Comparison of ENCODE assay signal across 21 mouse cellular contexts in the genomic region with DNA sequence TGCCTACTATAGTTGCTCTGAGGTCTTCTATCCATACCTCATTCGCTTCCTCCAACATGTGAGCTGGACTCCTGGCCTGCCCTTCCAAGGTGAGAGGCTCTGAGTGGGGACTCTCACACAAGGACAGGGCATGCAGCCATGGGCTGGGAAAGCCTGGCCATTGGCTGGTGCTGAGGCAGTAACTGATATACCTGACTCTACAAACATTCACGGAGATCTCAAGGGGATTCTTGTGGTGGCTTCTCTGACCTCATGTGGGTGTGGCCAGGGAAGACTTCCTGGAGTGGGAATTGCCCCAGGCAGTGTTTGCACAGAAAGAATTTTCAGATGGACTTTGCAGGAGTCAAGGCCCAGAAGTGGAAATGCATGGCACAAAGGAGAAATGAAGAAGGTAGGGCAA. TPM values are rescaled to one million over a fixed set of nuclear protein-coding genes. Genes with fewer than 3 reads are reported as not detected.
DNase-seq lines count a peak whose midpoint lies in the region; ATAC-seq lines count a peak whose summit lies in the region.
"Had no signal": no experiment of that assay in that cellular context is flagged by ENCODE, and none has a peak within 500 bp of the region (broad histone marks: within the 10 kb centered on the region; RNA-seq: fewer than 3 reads in every experiment).

No protein-coding gene starts in this region.

- no peak overlapping the region for H3K4me3 ChIP-seq in embryonic facial prominence, embryonic 10.5 days
- H3K4me3 ChIP-seq in lung, embryonic 15.5 days: no peak overlapping the region
- no peak overlapping the region for H3K4me3 ChIP-seq in kidney, embryonic 15.5 days (replicated peaks)
- no peak overlapping the region for H3K4me3 ChIP-seq in heart, embryonic 11.5 days (ENCODE audit: low read depth, low read length)
- H3K4me3 ChIP-seq: embryonic facial prominence, embryonic 12.5 days; erythroblast, embryonic 14.5 days; forebrain, embryonic 13.5 days; hindbrain, embryonic 12.5 days; layer of hippocampus, adult 2 months had no signal

- peaks cover 18% of the 10 kb centered on the region for H3K27me3 ChIP-seq in embryonic facial prominence, embryonic 10.5 days (replicated peaks; ENCODE audit: low read depth, poor library complexity, severe bottlenecking)
- H3K27me3 ChIP-seq in lung, embryonic 15.5 days: peaks cover 8% of the 10 kb centered on the region; the same call in 1 of the 2 replicates
- peaks cover 10% of the 10 kb centered on the region; the same call in 1 of the 2 replicates for H3K27me3 ChIP-seq in kidney, embryonic 15.5 days
- H3K27me3 ChIP-seq in heart, embryonic 11.5 days (ENCODE audit: control insufficient read depth, insufficient read depth, low read length): peaks cover 13% of the 10 kb centered on the region

- H3K27ac ChIP-seq in embryonic facial prominence, embryonic 10.5 days (replicated peaks): no peak overlapping the region
- H3K27ac ChIP-seq in lung, embryonic 15.5 days: 0 out of 2 replicates have a peak overlapping the region, but pooled peaks have one; percentile 16
- no peak overlapping the region for H3K27ac ChIP-seq in kidney, embryonic 15.5 days
- no peak overlapping the region for H3K27ac ChIP-seq in heart, embryonic 11.5 days (ENCODE audit: low read depth, low read length)
- H3K27ac ChIP-seq: embryonic facial prominence, embryonic 12.5 days; forebrain, embryonic 13.5 days; hindbrain, embryonic 12.5 days; kidney, postnatal 0 days; layer of hippocampus, adult 2 months had no signal

- DNase-seq in ES-CJ7 (ENCODE audit: low read depth, low spot score): peak; percentile 39
- DNase-seq in embryonic facial prominence, embryonic 10.5 days (ENCODE audit: low spot score): peak; percentile 22
- DNase-seq in lung, postnatal 4 days: peak; percentile 54 to 88
- DNase-seq in right cerebral cortex, postnatal 10 days (ENCODE audit: low spot score in 2 of 2): no peak
- DNase-seq: cerebellum, adult 18-20 months; cerebellum, postnatal 36 days; gastrocnemius, postnatal 14 days; heart, postnatal 10 days; liver, postnatal 0 days; thymus, postnatal 25 days had no signal

- peaks cover 8% of the 10 kb centered on the region for H3K4me1 ChIP-seq in embryonic facial prominence, embryonic 10.5 days
- H3K4me1 ChIP-seq in lung, embryonic 15.5 days: no peaks in the 10 kb centered on the region
- no peaks in the 10 kb centered on the region for H3K4me1 ChIP-seq in kidney, embryonic 15.5 days
- H3K4me1 ChIP-seq in heart, embryonic 11.5 days (ENCODE audit: control insufficient read depth, insufficient read depth, low read length): no peaks in the 10 kb centered on the region
- H3K4me1 ChIP-seq: forebrain, embryonic 13.5 days; hindbrain, embryonic 12.5 days had no signal

- H3K9ac ChIP-seq in lung, embryonic 15.5 days: no peak overlapping the region
- no peak overlapping the region for H3K9ac ChIP-seq in kidney, embryonic 15.5 days
- H3K9ac ChIP-seq in heart, embryonic 11.5 days (ENCODE audit: low read depth, low read length): no peak overlapping the region
- H3K9ac ChIP-seq: embryonic facial prominence, embryonic 12.5 days; forebrain, embryonic 13.5 days; hindbrain, embryonic 12.5 days; liver, postnatal 0 days had no signal

- H3K36me3 ChIP-seq in embryonic facial prominence, embryonic 10.5 days (replicated peaks): no peaks in the 10 kb centered on the region
- no peaks in the 10 kb centered on the region for H3K36me3 ChIP-seq in lung, embryonic 15.5 days
- H3K36me3 ChIP-seq in kidney, embryonic 15.5 days: no peaks in the 10 kb centered on the region
- H3K36me3 ChIP-seq in heart, embryonic 11.5 days (ENCODE audit: control insufficient read depth, insufficient read depth, low read length): no peaks in the 10 kb centered on the region
- H3K36me3 ChIP-seq: embryonic facial prominence, embryonic 12.5 days; hindbrain, embryonic 12.5 days had no signal

- WGBS in embryonic facial prominence, embryonic 10.5 days: 53% methylated on average over 2 of the region's 2 CpGs
- WGBS in lung, embryonic 15.5 days: 47% methylated on average over 2 of the region's 2 CpGs
- WGBS in kidney, embryonic 15.5 days: 54% methylated on average over 2 of the region's 2 CpGs
- 53% methylated on average over 2 of the region's 2 CpGs for WGBS in heart, embryonic 11.5 days (ENCODE audit: insufficient replicate concordance)

- H3K4me2 ChIP-seq in lung, embryonic 15.5 days: no peak overlapping the region
- no peak overlapping the region for H3K4me2 ChIP-seq in kidney, embryonic 15.5 days
- H3K4me2 ChIP-seq in heart, embryonic 11.5 days: no peak overlapping the region
- H3K4me2 ChIP-seq: embryonic facial prominence, embryonic 12.5 days; forebrain, embryonic 13.5 days; hindbrain, embryonic 12.5 days had no signal

- ATAC-seq in lung, embryonic 15.5 days (ENCODE audit: borderline replicate concordance, extremely low read depth, low FRiP score, low TSS enrichment): peak; percentile 35; the same call in 1 of the 2 replicates
- ATAC-seq in kidney, embryonic 15.5 days (replicated peaks; ENCODE audit: low FRiP score): no peak
- no peak for ATAC-seq in heart, embryonic 11.5 days (replicated peaks; ENCODE audit: insufficient number of reproducible peaks, low FRiP score, low TSS enrichment)
- ATAC-seq: forebrain, embryonic 13.5 days; inflammation-experienced regulatory T-cells, adult 6 months; liver, postnatal 0 days; midbrain, embryonic 16.5 days had no signal

- H3K9me3 ChIP-seq in embryonic facial prominence, embryonic 10.5 days: no peaks in the 10 kb centered on the region
- no peaks in the 10 kb centered on the region for H3K9me3 ChIP-seq in lung, embryonic 15.5 days
- no peaks in the 10 kb centered on the region for H3K9me3 ChIP-seq in kidney, embryonic 15.5 days (replicated peaks)
- no peaks in the 10 kb centered on the region for H3K9me3 ChIP-seq in heart, embryonic 11.5 days (replicated peaks; ENCODE audit: control insufficient read depth, low read length)
- H3K9me3 ChIP-seq: embryonic facial prominence, embryonic 12.5 days; forebrain, embryonic 13.5 days; hindbrain, embryonic 12.5 days had no signal

RNA-seq across cellular contexts. Expression of gene Alkbh5, which starts 21.2 kb away (rescaled TPM):
- 39.1 and 40.1 TPM in 2 replicates for polyA plus RNA-seq in embryonic facial prominence, embryonic 10.5 days (2016; fragmentation: Nextera tagmentation; extraction: Ambion mirVana)
- polyA plus RNA-seq in lung, embryonic 15.5 days (2015; fragmentation: Nextera tagmentation; extraction: Ambion mirVana): 31.8 and 38.0 TPM in 2 replicates
- polyA plus RNA-seq in kidney, embryonic 15.5 days (2015; fragmentation: Nextera tagmentation; extraction: Ambion mirVana): 37.5 and 37.9 TPM in 2 replicates
- polyA plus RNA-seq in heart, embryonic 11.5 days (2014; fragmentation: Nextera tagmentation; extraction: Ambion mirVana): 31.6 and 35.0 TPM in 2 replicates

RNA-seq across cellular contexts. Expression of gene Myo15, which starts 45.8 kb away (rescaled TPM):
- 0.21 and 0.22 TPM in 2 replicates for polyA plus RNA-seq in embryonic facial prominence, embryonic 10.5 days (2016; fragmentation: Nextera tagmentation; extraction: Ambion mirVana)
- 0.05 and 0.09 TPM in 2 replicates for polyA plus RNA-seq in lung, embryonic 15.5 days (2015; fragmentation: Nextera tagmentation; extraction: Ambion mirVana)
- polyA plus RNA-seq in kidney, embryonic 15.5 days (2015; fragmentation: Nextera tagmentation; extraction: Ambion mirVana): 0.23 and 0.26 TPM in 2 replicates
- polyA plus RNA-seq in heart, embryonic 11.5 days (2014; fragmentation: Nextera tagmentation; extraction: Ambion mirVana): 0.11 and 0.23 TPM in 2 replicates

Comparison
In these comparisons a context has a peak if more than half of its experiments do, and no peak if none do; other contexts are left out.
1. DNase-seq: peak in ES-CJ7 (single experiment), embryonic facial prominence, embryonic 10.5 days (single experiment) and lung, postnatal 4 days (2 of 2); none in right cerebral cortex, postnatal 10 days (0 of 2).